Mouse (Mus musculus): ENCODE measurements around the gene Mark2.
A peak's percentile ranks its signal among the peaks of the same experiment; 100 is the strongest.

Gene Mark2

DNA sequence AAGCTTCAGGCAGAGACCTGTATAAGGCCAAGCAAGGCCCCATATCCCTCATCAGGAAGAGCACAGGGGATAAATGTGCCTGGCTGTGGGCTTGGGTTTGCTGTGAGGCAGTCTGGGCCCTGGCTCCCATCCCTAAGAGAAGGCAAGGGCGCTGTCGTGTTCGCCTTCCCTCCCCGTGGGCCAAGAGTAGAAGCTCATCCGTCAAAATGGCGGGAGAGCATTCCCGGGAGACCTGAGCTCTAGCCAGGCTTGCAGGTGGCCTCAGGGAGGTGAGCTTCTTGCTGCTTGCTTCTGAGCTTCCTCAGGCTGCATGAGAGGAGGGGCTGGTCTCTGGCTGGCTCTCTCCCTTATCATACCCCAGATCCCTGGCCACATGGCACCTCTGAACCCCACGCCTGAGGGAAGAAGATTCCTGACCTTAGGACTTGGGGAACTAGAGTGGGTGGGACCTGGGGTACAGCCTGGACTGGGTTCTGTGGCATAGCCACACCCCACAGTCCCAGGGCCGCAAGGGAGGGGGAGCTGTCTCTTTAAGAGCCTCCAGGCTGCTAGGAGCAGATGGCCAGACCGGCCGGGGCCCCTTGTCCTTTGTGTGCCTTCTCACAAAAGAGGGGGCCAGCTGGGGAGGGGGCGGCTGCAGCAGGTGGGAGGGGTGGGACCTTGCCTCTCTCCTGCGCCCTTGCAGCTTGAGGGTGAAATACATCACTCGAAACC lies 76.0 kb downstream of the Mark2 start:
- peak; percentile 26 for DNase-seq

DNA sequence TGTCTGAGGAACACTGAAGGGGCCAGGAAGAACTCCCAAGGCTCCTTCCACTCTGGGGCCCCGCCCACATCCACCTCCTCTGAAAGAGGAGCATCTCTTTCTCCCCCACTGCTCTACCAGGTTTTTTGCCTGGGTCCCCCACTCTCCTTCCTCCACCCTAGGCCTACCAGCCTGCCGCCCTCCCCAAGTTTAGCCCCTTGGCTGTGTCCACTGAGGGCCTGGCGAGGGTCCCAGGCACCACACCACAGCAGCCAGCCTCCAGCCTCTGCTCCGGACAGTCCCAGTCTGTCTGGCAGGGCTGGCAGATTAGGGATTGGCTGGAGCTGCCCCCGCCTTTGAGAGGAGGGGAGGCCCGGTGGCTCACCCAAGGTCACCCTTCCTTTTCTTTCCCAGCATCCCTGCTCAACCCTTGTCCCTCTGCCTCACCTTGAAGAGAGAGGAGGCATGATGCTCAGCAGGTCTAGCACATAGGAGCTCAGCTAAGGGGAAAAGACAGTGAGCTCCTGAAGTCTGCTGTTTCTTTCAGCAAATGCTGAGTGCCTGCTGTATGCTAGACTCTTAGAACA lies 76.8 kb downstream of the Mark2 start:
- no peak for DNase-seq

DNA sequence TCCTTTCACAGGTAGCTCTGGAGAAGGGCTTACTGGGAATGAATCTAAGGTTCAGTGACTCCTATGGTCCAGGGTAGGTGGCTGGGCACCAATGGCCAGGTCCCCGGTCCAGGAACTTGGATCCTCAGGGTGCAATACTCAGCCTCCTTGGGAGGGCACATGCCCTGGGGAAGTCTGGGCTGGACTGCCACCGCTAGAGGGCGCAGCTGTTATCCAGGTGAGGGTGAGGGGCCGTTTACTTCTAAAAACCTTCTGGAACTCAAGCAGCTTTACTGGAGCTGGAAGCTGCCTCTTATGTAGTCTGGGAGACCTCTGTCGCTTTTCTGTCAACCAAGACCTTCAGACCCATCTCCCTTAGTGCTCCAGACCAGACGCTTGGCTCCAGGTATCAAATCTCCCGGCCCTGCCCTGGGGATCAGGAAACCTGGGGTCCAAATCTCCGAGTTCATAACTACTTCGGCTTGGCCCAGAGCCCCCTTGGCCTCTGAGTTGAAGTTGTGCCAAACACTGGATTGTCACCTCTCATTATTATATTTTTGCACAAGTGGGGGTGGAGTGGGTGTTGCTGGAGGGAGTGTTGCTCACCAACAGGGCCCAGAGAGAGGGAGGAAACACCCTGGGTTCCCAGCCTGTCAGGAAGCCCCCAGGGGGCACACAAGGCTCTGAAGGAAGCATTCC lies 77.4 kb downstream of the Mark2 start:
- peak; percentile 85 for DNase-seq

DNA sequence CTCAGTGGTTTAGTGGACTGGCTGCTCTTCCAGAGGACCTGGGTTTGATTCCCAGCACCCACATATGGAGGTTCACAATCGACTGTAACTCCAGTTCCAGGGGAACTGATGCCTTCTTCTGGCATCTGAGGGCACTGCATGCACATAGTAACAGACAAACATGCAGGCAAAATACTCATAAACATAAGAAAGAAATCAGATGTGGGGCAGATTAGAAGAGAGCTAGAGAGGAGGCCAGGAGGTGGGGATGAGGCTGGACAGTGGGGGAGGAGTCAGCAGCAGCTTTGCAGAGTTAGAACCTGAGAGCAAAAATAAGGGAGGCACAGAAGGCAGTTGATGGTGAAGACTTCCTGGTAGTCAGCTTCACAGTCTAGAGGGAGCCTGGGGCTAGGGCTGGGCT lies 79.1 kb downstream of the Mark2 start:
- no peak for DNase-seq

DNA sequence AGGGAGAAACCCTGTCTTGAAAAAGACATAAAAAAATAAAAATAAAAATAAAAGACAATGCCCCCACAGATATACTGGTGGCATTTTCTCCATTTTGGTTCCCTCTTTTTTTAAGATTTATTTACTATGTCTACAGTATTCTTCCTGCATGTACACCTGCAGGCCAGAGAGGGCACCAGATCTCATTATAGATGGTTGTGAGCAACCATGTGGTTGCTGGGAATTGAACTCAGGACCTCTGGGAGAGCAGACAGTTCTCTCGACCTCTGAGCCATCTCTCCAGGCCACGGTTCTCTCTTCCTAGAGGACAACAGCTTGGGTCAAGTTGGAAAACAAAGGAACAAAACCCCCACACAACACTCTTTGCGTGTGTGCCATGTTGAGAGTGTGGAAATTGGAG lies 79.7 kb downstream of the Mark2 start:
- DNase-seq = no peak

DNA sequence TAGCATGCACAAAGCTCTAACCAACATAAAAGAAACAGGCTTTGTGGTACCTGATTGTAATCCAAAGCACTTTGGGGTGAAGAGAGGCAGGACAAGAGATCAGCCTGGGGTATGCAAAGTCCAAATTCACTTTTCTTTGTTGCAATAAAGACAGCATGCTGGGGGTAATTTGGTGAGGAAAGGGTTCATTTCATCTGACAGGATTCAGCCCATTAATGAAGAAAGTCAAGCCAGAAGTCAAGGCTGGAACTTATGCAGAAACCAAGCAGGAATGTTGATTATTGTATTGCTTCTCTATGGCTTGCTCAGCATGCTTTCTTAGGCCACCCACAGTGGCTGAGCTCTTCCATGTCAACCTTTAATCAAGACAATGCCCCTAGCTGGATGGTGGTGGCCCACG lies 80.2 kb downstream of the Mark2 start:
- no peak for DNase-seq

DNA sequence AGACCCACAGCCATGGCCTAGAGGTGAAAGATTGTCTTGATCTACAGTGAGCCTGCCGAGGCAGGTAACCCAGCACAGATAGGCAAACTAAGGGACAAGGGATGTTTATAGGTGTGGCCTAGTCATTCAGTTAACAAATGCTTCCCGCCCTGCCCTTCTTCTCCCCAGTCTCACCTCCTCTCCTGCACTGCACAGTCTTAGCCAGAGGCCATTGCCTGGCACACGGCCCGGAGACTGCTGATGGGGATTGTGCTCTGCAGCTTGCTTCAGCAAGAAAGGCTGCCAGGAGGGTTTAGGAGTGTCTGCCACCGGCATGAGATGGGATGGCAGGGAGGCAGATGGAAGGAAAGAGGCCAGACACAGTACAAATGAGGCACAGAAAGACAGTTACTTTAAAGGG lies 83.8 kb downstream of the Mark2 start:
- DNase-seq = no peak

DNA sequence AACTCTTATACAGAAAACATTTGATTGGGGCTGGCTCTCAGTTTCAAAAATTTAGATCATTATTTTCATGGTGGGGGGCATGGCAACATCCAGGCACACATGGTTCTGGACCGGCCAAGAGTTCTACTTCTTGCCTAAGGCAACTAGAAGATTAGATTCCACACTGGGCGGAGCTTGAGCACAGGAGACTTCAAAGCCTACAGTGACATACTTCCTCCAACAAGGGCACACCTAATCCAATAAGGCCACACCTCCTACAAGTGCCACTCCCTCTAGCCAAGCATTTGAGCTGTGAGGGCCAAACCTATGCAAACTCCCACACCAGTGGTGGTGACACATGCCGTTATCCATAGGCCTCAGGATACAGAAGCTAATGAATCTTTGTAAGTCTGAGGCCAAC lies 95.6 kb downstream of the Mark2 start:
- peak; percentile 19 for DNase-seq

DNA sequence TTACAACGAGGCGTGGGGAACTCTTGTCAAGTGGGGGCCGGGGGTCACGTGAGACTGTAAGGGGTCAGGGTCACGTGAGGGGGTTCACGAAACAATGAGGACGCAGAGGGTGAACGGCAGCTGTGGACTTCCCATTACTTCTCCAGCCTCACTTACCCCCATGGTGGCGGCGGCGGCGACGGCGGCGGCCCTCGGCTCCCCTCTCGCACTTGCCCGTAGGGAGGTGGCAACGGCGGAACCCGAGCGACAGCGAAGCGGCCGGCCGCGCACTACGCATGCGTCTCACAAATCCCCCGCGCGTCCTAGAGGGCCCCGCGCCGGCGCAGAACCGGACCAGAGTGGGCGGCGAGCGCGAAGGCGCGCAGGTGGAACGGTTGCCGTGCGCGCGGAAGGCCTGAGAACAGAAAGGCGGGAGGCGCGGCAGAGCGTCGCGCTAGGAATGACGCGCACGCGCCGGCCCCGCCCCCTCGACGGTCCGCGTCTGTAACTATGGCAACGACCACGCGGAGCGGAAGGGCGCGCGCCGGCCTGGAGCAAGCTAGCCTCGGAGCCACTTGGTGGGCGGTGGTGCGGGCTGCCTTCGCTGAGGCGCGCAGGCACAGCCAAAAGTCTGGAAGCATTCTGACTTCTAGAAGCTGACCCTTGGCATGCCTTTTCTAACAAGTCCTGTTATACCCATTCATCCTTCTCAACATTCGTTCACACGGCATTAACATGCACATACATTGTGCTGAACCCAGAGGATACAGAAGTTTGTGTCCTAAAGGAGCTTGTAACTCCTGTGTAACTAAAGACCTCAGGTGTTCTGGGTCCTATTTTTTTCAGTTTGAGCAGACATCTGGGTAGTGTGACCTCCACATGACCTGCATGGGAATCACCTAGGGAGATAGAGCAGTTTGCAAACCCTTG lies 100.6 kb downstream of the Mark2 start, which contains the start of gene Naa40:
Naa40 (minus strand) TSS at position 402 of the 909 bp plus-strand sequence.
- DNase-seq = peak; percentile 95

DNA sequence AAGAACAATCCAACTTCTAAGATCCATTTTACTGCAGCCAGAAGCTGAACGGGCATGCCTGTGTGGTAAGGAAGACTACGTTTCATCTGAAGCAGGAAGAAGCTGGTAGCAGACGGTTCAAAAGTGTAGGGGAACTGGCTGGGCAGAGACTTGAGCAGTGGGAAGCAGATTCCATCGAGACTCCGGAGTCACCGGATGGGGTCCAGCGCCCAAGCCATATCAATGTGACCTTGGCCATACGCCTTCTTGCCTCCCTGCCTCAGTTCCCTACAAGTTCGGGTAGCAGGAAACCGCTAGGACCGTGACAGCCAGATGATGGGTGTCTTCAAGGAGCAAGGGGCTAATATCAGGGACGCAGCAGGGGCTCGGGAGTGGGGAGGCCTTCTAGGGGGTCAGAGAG lies 101.4 kb downstream of the Mark2 start:
- DNase-seq = peak; percentile 32

DNA sequence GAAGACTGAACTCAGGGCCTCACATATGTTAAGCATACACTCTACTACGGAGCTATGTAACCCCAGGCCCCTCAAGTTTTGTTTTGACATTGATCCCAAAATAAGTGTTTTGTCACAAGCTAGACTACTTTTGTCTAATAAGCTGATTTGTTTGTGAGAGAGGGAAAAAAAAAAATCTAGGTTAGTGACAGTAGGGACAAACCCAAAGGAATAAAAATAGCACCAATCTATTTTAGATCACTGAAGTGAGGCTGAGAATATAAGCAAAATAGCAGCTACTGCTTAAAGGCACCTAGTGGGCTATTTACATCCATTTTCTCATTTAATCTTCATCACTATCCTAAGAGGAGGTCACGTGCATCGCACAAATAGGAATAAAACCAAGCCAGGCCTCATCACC lies 102.1 kb downstream of the Mark2 start:
- no peak for DNase-seq

DNA sequence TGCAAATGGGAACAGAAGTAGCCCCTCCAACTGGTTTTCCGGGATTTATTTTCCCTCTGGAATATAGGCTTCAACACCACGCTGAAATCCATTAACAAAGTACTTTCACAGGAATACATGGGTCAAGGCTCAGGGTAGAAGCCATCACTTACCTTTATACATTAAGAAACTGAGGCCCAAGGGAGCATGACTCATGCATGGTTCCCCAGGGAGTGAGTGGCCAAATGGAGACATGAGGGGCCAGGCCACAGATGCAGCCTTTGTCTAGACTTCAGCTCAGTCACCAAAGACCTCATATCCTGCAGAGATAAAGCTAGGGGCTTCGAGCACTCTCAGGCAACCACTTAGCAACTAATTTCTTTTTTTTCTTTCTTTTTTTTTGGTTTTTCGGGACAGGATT lies 104.9 kb downstream of the Mark2 start:
- no peak for DNase-seq

DNA sequence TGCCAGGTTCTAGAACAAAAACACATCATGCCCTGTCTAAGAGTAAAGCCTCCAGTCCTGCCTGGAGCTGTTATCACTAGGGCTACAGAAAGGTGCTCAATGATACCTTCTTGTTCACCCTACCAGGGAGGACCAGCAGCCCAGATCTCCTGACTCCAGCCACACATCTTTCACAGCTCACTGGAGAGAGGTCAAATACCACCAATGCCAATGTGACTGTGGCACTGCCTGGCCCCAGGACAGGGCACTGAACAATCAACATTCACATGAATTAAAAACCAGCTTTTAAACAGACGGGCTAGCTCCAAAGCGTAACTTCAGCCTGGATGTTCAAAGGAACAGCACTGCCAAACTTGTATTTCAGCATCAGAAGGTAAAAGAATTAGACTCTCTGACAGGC lies 105.6 kb downstream of the Mark2 start:
- no peak for DNase-seq

DNA sequence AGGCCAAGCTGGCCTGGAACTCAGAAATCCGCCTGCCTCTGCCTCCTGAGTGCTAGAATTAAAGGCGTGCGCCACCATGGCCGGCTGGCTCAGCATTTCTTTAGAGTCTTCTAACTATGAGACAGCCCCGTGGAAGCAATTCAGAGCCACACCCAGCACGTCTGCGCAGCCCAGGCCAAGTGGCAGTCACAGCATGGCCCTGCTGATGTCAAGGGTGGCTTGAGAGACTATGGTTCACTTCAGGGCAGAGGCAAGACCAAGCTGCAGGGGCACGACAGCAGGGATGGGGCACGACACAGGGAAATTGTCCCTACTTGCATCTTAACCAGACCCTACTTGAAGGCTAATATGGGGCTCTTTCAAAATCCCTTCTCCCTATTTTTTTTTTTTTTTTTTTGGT lies 106.2 kb downstream of the Mark2 start:
- no peak for DNase-seq

DNA sequence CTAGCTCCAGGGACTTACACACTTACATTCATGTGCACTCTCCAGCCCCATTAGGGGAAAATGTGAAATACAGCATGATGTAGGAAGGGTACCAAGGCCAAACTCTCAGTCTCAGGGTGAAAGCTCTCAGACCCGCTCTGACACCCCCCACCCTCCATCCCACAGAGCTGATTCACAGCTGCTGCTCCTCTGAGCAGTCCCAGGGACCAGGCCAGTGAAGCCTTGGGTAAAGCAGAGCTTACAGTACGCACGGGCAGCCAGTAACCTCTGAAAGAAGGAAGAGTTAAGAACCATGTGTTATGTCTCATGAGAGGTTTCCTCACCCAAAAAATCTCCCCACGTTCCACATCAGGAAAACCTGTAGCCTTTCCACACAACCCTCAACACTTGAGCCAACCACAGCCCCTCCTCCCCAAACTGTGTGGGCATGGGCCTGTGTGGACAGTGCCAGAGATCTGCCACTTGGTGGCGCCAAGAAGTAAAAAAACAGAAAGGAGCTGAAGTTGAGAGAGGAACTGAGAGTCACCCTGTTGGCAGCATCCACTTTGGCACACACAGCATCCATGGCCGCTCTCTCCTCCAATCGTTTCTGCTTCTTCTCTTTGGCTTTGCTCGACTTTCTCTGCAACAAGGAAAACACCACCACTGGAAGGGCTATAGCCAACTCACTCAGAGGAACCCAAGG lies 107.0 kb downstream of the Mark2 start:
- peak; percentile 64 for DNase-seq

DNA sequence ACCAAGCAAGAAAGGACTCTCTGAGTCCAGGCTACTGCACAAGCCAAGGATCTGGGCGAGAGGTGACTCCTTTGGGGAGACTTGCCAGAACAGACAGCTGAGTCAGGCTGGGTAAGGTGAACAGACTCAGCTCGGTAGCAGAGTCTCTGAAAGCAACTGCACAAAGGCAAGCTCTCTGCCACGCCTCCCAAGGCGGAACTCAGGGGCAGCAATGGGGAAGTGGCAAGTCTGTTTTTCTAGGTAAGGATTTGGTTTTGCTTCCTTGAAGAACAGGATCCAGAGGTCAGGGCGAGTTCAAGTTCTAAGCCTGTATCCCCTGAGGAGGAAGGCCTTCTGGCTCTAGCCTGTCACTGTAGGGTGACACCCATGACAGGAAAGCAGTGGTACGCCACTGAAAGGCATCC lies 115.1 kb downstream of the Mark2 start:
- DNase-seq = peak; percentile 15
